Mouse (Mus musculus) liver, adult 2 months (tissue): ENCODE measurements at regions not wholly inside any gene's neighbourhood (a gene's known extent, or its start where the extent isn't known, plus 50 kb on each side); places are given as distances from the start of the nearest gene placed in this dataset.

Source experiments
- CTCF ChIP-seq: fragments of 200-500 bp; IDR thresholded peaks from 2 replicates; pipeline ENCODE4 v1.5.1; 2011; ENCODE audit warnings: low read depth, low read length, control low read depth
- POLR2A ChIP-seq: fragments of 200-500 bp; IDR thresholded peaks from 2 replicates; pipeline ENCODE4 v1.6.1; 2011; ENCODE audit warnings: low read length, control low read depth; ENCODE audit not compliant: insufficient read depth; ENCODE audit errors: extremely low read depth

DNA sequence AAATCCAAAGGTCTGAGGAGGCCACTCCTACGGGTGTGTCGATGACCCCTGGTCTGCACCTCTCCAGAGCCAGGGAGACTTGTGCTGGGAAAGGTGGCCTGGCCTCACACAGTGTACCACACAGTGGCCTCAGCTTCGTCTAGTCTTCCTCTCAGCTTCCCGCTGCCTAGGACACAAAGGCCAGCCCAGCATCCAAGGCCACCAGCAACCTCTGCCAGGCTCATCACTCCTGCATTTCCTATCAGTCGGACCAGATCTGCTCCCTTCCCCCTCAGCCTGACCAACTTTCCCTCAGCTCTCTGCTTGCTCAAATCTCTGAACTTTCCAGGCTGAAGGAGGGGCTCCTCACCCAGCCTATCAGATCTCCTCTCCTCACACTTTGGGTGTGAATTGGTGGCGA is 213.8 kb downstream of the Rplp1 start:
- TF ChIP-seq CTCF (no peak), POLR2A (no peak)
